Mouse (Mus musculus) heart, embryonic 10.5 days (tissue): ENCODE data around the gene Phc1. TPM values are rescaled to one million over a fixed set of nuclear protein-coding genes. Genes with fewer than 3 reads are reported as not detected.

Experiments used
- DNase-seq: peaks from one replicate; pipeline ENCODE4 v3.0.0-alpha.2; 2017; ENCODE audit warnings: low spot score
- H3K27ac ChIP-seq: fragments of 300-500 bp; sonication (generic); 2 replicates; pipeline ENCODE4 v1.5.1; 2016; ENCODE audit warnings: mild to moderate bottlenecking
- H3K27me3 ChIP-seq: fragments of 300-500 bp; sonication (generic); 2 replicates; pipeline ENCODE4 v1.6.1; 2016; ENCODE audit warnings: mild to moderate bottlenecking; ENCODE audit not compliant: poor library complexity, insufficient read depth, severe bottlenecking
- H3K36me3 ChIP-seq: fragments of 300-500 bp; sonication (generic); 2 replicates; pipeline ENCODE4 v1.6.1; 2016; ENCODE audit warnings: mild to moderate bottlenecking, moderate library complexity
- H3K4me1 ChIP-seq: fragments of 300-500 bp; sonication (generic); 2 replicates; pipeline ENCODE4 v1.6.1; 2016; ENCODE audit warnings: mild to moderate bottlenecking
- H3K4me3 ChIP-seq: fragments of 300-500 bp; sonication (generic); 2 replicates; pipeline ENCODE4 v1.5.1; 2016; ENCODE audit warnings: mild to moderate bottlenecking, moderate library complexity
- H3K9me3 ChIP-seq: fragments of 300-500 bp; sonication (generic); 2 replicates; pipeline ENCODE4 v1.6.1; 2016; ENCODE audit warnings: mild to moderate bottlenecking, moderate library complexity
- WGBS: fragments of 180-500 bp; shearing (Covaris S2); methylation state at CpG from one replicate; pipeline ENCODE4 v1.1.7; 2016; 5-methylcytosine and 5-hydroxymethylcytosine counted together
- polyA plus RNA-seq: library from polyadenylated mRNA; unstranded; fragments of >200 nt; fragmentation: Nextera tagmentation; extraction: Ambion mirVana; gene quantifications from 2 replicates; pipeline ENCODE4 v1.2.1, GENCODE M21; 2016

Phc1 gene
- polyA plus RNA-seq, 1 experiment from 2014 or later = 21.8 TPM

GRCm38 (mm10) chr6:122288263-122288662 lies 52.1 kb downstream of the Phc1 start:
- WGBS = 61% methylated on average over 1 of the region's 1 CpGs
- no peak for DNase-seq
- Histone ChIP-seq H3K4me3 (no peak overlapping the region), H3K36me3 (no peaks in the 10 kb centered on the region), H3K9me3 (no peaks in the 10 kb centered on the region), H3K27me3 (no peaks in the 10 kb centered on the region), H3K4me1 (0 out of 2 replicates have a peak, but pooled peaks cover 4% of the 10 kb centered on the region), H3K27ac (no peak overlapping the region)

- H3K27ac ChIP-seq = no peak overlapping the region
- H3K36me3 ChIP-seq = no peaks in the 10 kb centered on the region
- 48% methylated on average over 1 of the region's 1 CpGs for WGBS
- no peaks in the 10 kb centered on the region for H3K9me3 ChIP-seq
- no peak for DNase-seq
- H3K4me3 ChIP-seq = no peak overlapping the region
- no peaks in the 10 kb centered on the region for H3K4me1 ChIP-seq
- H3K27me3 ChIP-seq = no peaks in the 10 kb centered on the region
Measured at GRCm38 (mm10) chr6:122284823-122285222, 55.5 kb downstream of the Phc1 start.

- DNase-seq = no peak
Measured at GRCm38 (mm10) chr6:122284304-122284703, 56.1 kb downstream of the Phc1 start.

GRCm38 (mm10) chr6:122283429-122283828 lies 56.9 kb downstream of the Phc1 start:
- Histone ChIP-seq H3K27ac (no peak overlapping the region), H3K27me3 (no peaks in the 10 kb centered on the region), H3K4me3 (no peak overlapping the region), H3K9me3 (no peaks in the 10 kb centered on the region), H3K4me1 (no peaks in the 10 kb centered on the region), H3K36me3 (no peaks in the 10 kb centered on the region)
- DNase-seq = no peak
- WGBS = 80% methylated on average over 2 of the region's 2 CpGs

More at GRCm38 (mm10) chr6:122284304-122284703, 56.1 kb downstream of the Phc1 start:
- Histone ChIP-seq H3K4me1 (no peaks in the 10 kb centered on the region), H3K9me3 (no peaks in the 10 kb centered on the region), H3K4me3 (no peak overlapping the region), H3K27ac (no peak overlapping the region), H3K27me3 (no peaks in the 10 kb centered on the region), H3K36me3 (no peaks in the 10 kb centered on the region)
- 79% methylated on average over 4 of the region's 4 CpGs for WGBS

GRCm38 (mm10) chr6:122282782-122283181 lies 57.6 kb downstream of the Phc1 start, which contains the start of gene Klrg1:
Gene Klrg1, minus strand, starts transcription at chr6:122282882.
- no peaks in the 10 kb centered on the region for H3K4me1 ChIP-seq
- no peaks in the 10 kb centered on the region for H3K27me3 ChIP-seq
- no peak within 1 kb of the TSS for H3K4me3 ChIP-seq
- H3K36me3 ChIP-seq = no peaks in the 10 kb centered on the region
- DNase-seq = no peak
- H3K27ac ChIP-seq = no peak within 1 kb of the TSS
- H3K9me3 ChIP-seq = no peaks in the 10 kb centered on the region
- 72% methylated on average over 6 of the region's 6 CpGs for WGBS

GRCm38 (mm10) chr6:122276565-122276964 lies 63.8 kb downstream of the Phc1 start:
- no peak for DNase-seq
- Histone ChIP-seq H3K27me3 (no peaks in the 10 kb centered on the region), H3K36me3 (no peaks in the 10 kb centered on the region), H3K4me1 (peaks cover 8% of the 10 kb centered on the region), H3K4me3 (no peak overlapping the region), H3K27ac (no peak overlapping the region), H3K9me3 (no peaks in the 10 kb centered on the region)
- 78% methylated on average over 7 of the region's 7 CpGs for WGBS

GRCm38 (mm10) chr6:122274546-122274945 lies 65.8 kb downstream of the Phc1 start:
- Histone ChIP-seq H3K27ac (no peak overlapping the region), H3K4me1 (peaks cover 8% of the 10 kb centered on the region), H3K4me3 (no peak overlapping the region), H3K9me3 (no peaks in the 10 kb centered on the region), H3K27me3 (no peaks in the 10 kb centered on the region), H3K36me3 (no peaks in the 10 kb centered on the region)
- 9% methylated on average over 5 of the region's 5 CpGs for WGBS
- no peak for DNase-seq

GRCm38 (mm10) chr6:122270152-122270551 lies 70.2 kb downstream of the Phc1 start:
- H3K36me3 ChIP-seq = no peaks in the 10 kb centered on the region
- no peak overlapping the region for H3K4me3 ChIP-seq
- 77% methylated on average over 11 of the region's 11 CpGs for WGBS
- H3K27ac ChIP-seq = no peak overlapping the region
- H3K9me3 ChIP-seq = no peaks in the 10 kb centered on the region
- no peaks in the 10 kb centered on the region for H3K27me3 ChIP-seq
- DNase-seq = no peak
- peaks cover 8% of the 10 kb centered on the region for H3K4me1 ChIP-seq

GRCm38 (mm10) chr6:122269170-122269569 lies 71.2 kb downstream of the Phc1 start:
- Histone ChIP-seq H3K27ac (no peak overlapping the region), H3K27me3 (no peaks in the 10 kb centered on the region), H3K36me3 (no peaks in the 10 kb centered on the region), H3K9me3 (no peaks in the 10 kb centered on the region), H3K4me1 (peaks cover under 1% of the 10 kb centered on the region; the same call in 1 of the 2 replicates), H3K4me3 (no peak overlapping the region)
- no peak for DNase-seq
- 85% methylated on average over 4 of the region's 4 CpGs for WGBS

- H3K9me3 ChIP-seq = no peaks in the 10 kb centered on the region
- H3K27me3 ChIP-seq = no peaks in the 10 kb centered on the region
- H3K27ac ChIP-seq = no peak overlapping the region
- no peak for DNase-seq
- H3K4me1 ChIP-seq = no peaks in the 10 kb centered on the region
- no peaks in the 10 kb centered on the region for H3K36me3 ChIP-seq
- WGBS = 64% methylated on average over 3 of the region's 3 CpGs
- H3K4me3 ChIP-seq = no peak overlapping the region
Measured at GRCm38 (mm10) chr6:122268561-122268960, 71.8 kb downstream of the Phc1 start.

Other genes with a start within 250 kb of the Phc1 start
- not detected in 2 replicates for gene Klrg1, start 57.7 kb downstream of the Phc1 start, polyA plus RNA-seq
- gene M6pr, start 31.8 kb downstream of the Phc1 start, polyA plus RNA-seq = 98.0 and 102 TPM in 2 replicates
- 10.0 and 20.4 TPM in 2 replicates for gene Rimklb, start 158.2 kb upstream of the Phc1 start, polyA plus RNA-seq
- gene Mfap5, start 165.3 kb upstream of the Phc1 start, polyA plus RNA-seq = 1.6 and 2.3 TPM in 2 replicates
- not detected in 2 replicates for gene Aicda, start 213.2 kb upstream of the Phc1 start, polyA plus RNA-seq